Mouse (Mus musculus): ENCODE measurements around the gene Plcd3. TPM values are rescaled to one million over a fixed set of nuclear protein-coding genes. Genes with fewer than 3 reads are reported as not detected.

Plcd3 gene
- polyA plus RNA-seq, 1 experiment from 2014 or later, result 2.9 TPM

- Histone ChIP-seq H3K36me3 (peaks cover 30% of the 10 kb centered on the region), H3K27ac (no peak overlapping the region), H3K27me3 (peaks cover 12% of the 10 kb centered on the region; the same call in 1 of the 2 replicates), H3K9me3 (no peaks in the 10 kb centered on the region), H3K4me3 (replicated peaks) (no peak overlapping the region), H3K4me1 (replicated peaks) (peaks cover 10% of the 10 kb centered on the region), H3K4me2 (no peak overlapping the region), H3K9ac (replicated peaks) (no peak overlapping the region)
- ATAC-seq (ENCODE audit: insufficient number of reproducible peaks, insufficient read depth, low FRiP score, low TSS enrichment, low read depth), result no peak
- 92% methylated on average over 7 of the region's 7 CpGs for WGBS
Measured at GRCm38 (mm10) chr11:103073671-103074070, 27.8 kb downstream of the Plcd3 start.

- peaks cover 62% of the 10 kb centered on the region for H3K36me3 ChIP-seq
- H3K27me3 ChIP-seq, result no peaks in the 10 kb centered on the region
- H3K9ac ChIP-seq (replicated peaks), result no peak overlapping the region
- H3K4me2 ChIP-seq, result no peak overlapping the region
- 95% methylated on average over 10 of the region's 10 CpGs for whole genome bisulfite sequencing
- H3K4me1 ChIP-seq (replicated peaks), result peaks cover 10% of the 10 kb centered on the region
- no peak overlapping the region for H3K4me3 ChIP-seq (replicated peaks)
- no peak for ATAC-seq (ENCODE audit: insufficient number of reproducible peaks, insufficient read depth, low FRiP score, low TSS enrichment, low read depth)
- no peaks in the 10 kb centered on the region for H3K9me3 ChIP-seq
- H3K27ac ChIP-seq, result no peak overlapping the region
Measured at GRCm38 (mm10) chr11:103070322-103070880, 31.1 kb downstream of the Plcd3 start.

DNA sequence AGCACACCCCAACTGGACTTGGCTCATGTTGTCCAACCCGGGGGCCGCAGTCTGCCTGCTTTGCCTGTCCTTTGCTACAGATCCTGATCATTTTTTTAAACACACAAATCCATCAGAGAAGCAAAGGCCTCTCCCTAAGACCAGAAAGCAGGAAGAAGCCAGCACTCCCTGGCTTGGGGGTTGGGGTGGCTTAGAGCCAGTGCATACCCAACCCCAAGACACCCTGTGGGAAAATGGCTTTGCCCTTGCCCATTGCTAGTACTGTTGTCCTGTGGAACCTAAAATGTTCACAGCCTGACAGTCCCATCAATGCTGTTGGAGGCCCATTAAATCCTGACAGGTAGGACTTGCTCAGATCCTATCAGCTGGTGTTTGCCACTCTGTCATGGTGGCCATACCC is 31.7 kb downstream of the Plcd3 start:
- Histone ChIP-seq H3K36me3 (peaks cover 68% of the 10 kb centered on the region), H3K27ac (no peak overlapping the region), H3K9me3 (no peaks in the 10 kb centered on the region), H3K4me2 (no peak overlapping the region), H3K4me3 (replicated peaks) (no peak overlapping the region), H3K4me1 (replicated peaks) (peaks cover 7% of the 10 kb centered on the region), H3K27me3 (no peaks in the 10 kb centered on the region), H3K9ac (replicated peaks) (no peak overlapping the region)
- 100% methylated on average over 2 of the region's 2 CpGs for WGBS
- ATAC-seq (ENCODE audit: insufficient number of reproducible peaks, insufficient read depth, low FRiP score, low TSS enrichment, low read depth), result no peak

DNA sequence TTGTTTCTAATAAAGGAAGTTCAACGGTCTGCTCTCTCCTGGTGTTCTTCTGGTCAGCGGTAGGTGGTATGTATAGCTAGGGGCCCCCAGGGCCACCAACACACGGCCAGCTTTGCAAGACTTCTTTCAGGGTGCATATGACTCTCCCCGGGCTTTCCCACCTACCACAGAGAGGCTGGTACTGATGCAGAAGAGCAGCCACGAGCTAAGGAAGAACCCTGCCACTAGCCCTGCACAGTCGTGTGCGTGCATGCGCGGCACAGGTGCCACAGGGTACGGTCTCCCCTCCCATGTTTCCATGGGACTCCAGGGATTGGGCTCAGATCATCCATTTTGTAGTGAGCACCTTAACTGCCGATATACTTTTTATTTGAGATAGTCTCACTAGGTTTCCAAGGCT is 32.6 kb downstream of the Plcd3 start:
- no peak overlapping the region for H3K27ac ChIP-seq
- WGBS, result 91% methylated on average over 11 of the region's 11 CpGs
- H3K9ac ChIP-seq (replicated peaks), result no peak overlapping the region
- no peaks in the 10 kb centered on the region for H3K4me1 ChIP-seq (replicated peaks)
- H3K4me2 ChIP-seq, result no peak overlapping the region
- ATAC-seq (ENCODE audit: insufficient number of reproducible peaks, insufficient read depth, low FRiP score, low TSS enrichment, low read depth), result no peak
- H3K36me3 ChIP-seq, result peaks cover 76% of the 10 kb centered on the region
- no peaks in the 10 kb centered on the region for H3K27me3 ChIP-seq
- H3K9me3 ChIP-seq, result no peaks in the 10 kb centered on the region
- H3K4me3 ChIP-seq (replicated peaks), result no peak overlapping the region

GRCm38 (mm10) chr11:103068272-103068671 is 33.2 kb downstream of the Plcd3 start:
- H3K4me3 ChIP-seq (replicated peaks), result no peak overlapping the region
- 91% methylated on average over 4 of the region's 4 CpGs for WGBS
- no peaks in the 10 kb centered on the region for H3K4me1 ChIP-seq (replicated peaks)
- H3K9me3 ChIP-seq, result no peaks in the 10 kb centered on the region
- ATAC-seq (ENCODE audit: insufficient number of reproducible peaks, insufficient read depth, low FRiP score, low TSS enrichment, low read depth), result no peak
- H3K4me2 ChIP-seq, result no peak overlapping the region
- peaks cover 82% of the 10 kb centered on the region for H3K36me3 ChIP-seq
- H3K27ac ChIP-seq, result no peak overlapping the region
- H3K27me3 ChIP-seq, result no peaks in the 10 kb centered on the region
- H3K9ac ChIP-seq (replicated peaks), result no peak overlapping the region

- no peak overlapping the region for H3K4me2 ChIP-seq
- ATAC-seq (ENCODE audit: insufficient number of reproducible peaks, insufficient read depth, low FRiP score, low TSS enrichment, low read depth), result no peak
- no peak overlapping the region for H3K27ac ChIP-seq
- H3K27me3 ChIP-seq, result no peaks in the 10 kb centered on the region
- no peak overlapping the region for H3K4me3 ChIP-seq (replicated peaks)
- H3K9ac ChIP-seq (replicated peaks), result no peak overlapping the region
- H3K4me1 ChIP-seq (replicated peaks), result no peaks in the 10 kb centered on the region
- peaks cover 87% of the 10 kb centered on the region for H3K36me3 ChIP-seq
- WGBS, result 82% methylated on average over 8 of the region's 8 CpGs
- no peaks in the 10 kb centered on the region for H3K9me3 ChIP-seq
Measured at GRCm38 (mm10) chr11:103067457-103068001, 33.9 kb downstream of the Plcd3 start.

DNA sequence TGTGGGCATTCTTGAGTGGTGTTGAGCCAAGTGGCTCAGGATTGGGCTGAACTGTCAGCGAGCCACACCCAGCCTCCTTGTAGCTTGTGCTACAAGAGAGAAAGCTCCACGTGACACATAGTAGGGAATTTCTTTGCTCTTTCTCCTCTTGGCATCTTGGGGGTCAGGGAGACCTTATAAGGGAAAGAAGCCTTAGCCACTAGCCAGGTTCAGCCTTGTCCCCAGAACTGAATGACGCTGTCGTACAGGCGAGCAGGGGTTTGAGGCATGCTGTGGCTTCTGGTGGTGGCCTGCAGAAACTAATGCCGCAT is 34.5 kb downstream of the Plcd3 start:
- no peak overlapping the region for H3K9ac ChIP-seq (replicated peaks)
- no peak overlapping the region for H3K4me2 ChIP-seq
- ATAC-seq (ENCODE audit: insufficient number of reproducible peaks, insufficient read depth, low FRiP score, low TSS enrichment, low read depth), result no peak
- H3K9me3 ChIP-seq, result no peaks in the 10 kb centered on the region
- no peaks in the 10 kb centered on the region for H3K27me3 ChIP-seq
- WGBS, result 94% methylated on average over 6 of the region's 6 CpGs
- H3K27ac ChIP-seq, result no peak overlapping the region
- H3K4me3 ChIP-seq (replicated peaks), result no peak overlapping the region
- H3K4me1 ChIP-seq (replicated peaks), result no peaks in the 10 kb centered on the region
- peaks cover 92% of the 10 kb centered on the region for H3K36me3 ChIP-seq

GRCm38 (mm10) chr11:103066191-103067050 is 35.0 kb downstream of the Plcd3 start:
- H3K9me3 ChIP-seq, result no peaks in the 10 kb centered on the region
- WGBS, result 94% methylated on average over 14 of the region's 14 CpGs
- no peaks in the 10 kb centered on the region for H3K27me3 ChIP-seq
- no peak for ATAC-seq (ENCODE audit: insufficient number of reproducible peaks, insufficient read depth, low FRiP score, low TSS enrichment, low read depth)
- H3K4me3 ChIP-seq (replicated peaks), result no peak overlapping the region
- no peaks in the 10 kb centered on the region for H3K4me1 ChIP-seq (replicated peaks)
- no peak overlapping the region for H3K9ac ChIP-seq (replicated peaks)
- H3K4me2 ChIP-seq, result no peak overlapping the region
- no peak overlapping the region for H3K27ac ChIP-seq
- H3K36me3 ChIP-seq, result peaks cover 96% of the 10 kb centered on the region

DNA sequence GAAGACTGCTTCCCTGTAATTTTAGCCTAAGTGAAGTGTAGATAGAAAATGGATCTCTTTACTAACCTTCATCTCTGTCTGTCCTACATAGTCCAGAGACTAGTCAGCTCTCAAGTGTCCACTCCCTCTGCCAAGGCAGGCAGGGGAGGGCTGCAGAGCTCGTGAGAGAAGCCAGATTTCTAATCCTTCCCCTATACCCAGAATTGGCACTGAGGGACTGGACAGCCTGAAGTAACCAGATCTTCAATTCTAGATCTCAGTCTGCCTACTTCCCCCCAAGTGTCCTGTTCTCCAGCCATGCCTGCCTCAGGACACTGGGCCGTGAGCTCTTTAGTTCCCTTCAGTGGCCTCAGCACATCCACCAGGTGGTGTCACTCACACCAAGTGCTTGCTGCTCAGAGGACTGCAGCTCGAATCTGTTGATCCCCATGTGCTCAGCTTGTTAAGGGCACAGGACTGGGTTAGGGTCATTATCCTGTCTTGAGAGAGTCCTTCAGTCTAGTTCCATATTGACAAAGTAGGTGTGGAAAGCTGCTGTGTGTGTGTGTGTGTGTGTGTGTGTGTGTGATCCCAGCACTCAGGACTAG is 42.9 kb downstream of the Plcd3 start:
- ATAC-seq (ENCODE audit: insufficient number of reproducible peaks, insufficient read depth, low FRiP score, low TSS enrichment, low read depth), result no peak
- peaks cover 87% of the 10 kb centered on the region for H3K36me3 ChIP-seq

GRCm38 (mm10) chr11:103056636-103057035 is 44.8 kb downstream of the Plcd3 start:
- H3K4me3 ChIP-seq (replicated peaks), result no peak overlapping the region
- no peaks in the 10 kb centered on the region for H3K4me1 ChIP-seq (replicated peaks)
- no peak overlapping the region for H3K4me2 ChIP-seq
- peaks cover 89% of the 10 kb centered on the region for H3K36me3 ChIP-seq
- no peaks in the 10 kb centered on the region for H3K27me3 ChIP-seq
- H3K27ac ChIP-seq, result no peak overlapping the region
- WGBS, result 96% methylated on average over 7 of the region's 7 CpGs
- no peak overlapping the region for H3K9ac ChIP-seq (replicated peaks)
- no peak for ATAC-seq (ENCODE audit: insufficient number of reproducible peaks, insufficient read depth, low FRiP score, low TSS enrichment, low read depth)
- H3K9me3 ChIP-seq, result no peaks in the 10 kb centered on the region

More for the DNA sequence above, 42.9 kb downstream of the Plcd3 start:
- Histone ChIP-seq H3K27ac (no peak overlapping the region), H3K4me3 (replicated peaks) (no peak overlapping the region), H3K27me3 (no peaks in the 10 kb centered on the region), H3K9me3 (no peaks in the 10 kb centered on the region), H3K9ac (replicated peaks) (no peak overlapping the region), H3K4me1 (replicated peaks) (no peaks in the 10 kb centered on the region), H3K4me2 (no peak overlapping the region)
- 78% methylated on average over 3 of the region's 3 CpGs for WGBS

DNA sequence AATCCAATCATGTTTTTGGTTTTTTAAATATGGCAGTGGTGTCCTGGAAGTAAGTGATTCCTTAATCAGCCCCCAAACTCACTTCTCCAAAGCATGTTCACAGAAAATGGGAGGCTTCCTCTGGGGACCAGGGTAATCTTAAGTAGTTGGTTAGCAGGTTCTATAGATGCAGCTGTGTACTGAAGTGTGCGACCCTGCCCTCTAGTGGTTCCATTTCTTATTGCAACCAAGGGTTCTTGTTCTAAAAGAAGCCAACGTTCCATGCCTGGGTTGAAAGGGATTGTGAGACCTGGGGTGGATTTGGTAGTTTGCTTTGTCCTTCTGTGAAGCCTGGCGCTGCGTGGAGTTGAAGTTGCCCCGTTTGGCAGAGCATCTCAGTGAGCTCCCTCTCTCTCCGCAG is 46.7 kb downstream of the Plcd3 start:
- Histone ChIP-seq H3K36me3 (peaks cover 89% of the 10 kb centered on the region), H3K4me1 (replicated peaks) (no peaks in the 10 kb centered on the region), H3K4me2 (no peak overlapping the region), H3K27me3 (no peaks in the 10 kb centered on the region), H3K27ac (no peak overlapping the region), H3K9me3 (no peaks in the 10 kb centered on the region), H3K9ac (replicated peaks) (no peak overlapping the region), H3K4me3 (replicated peaks) (no peak overlapping the region)
- ATAC-seq (ENCODE audit: insufficient number of reproducible peaks, insufficient read depth, low FRiP score, low TSS enrichment, low read depth), result no peak
- 51% methylated on average over 6 of the region's 6 CpGs for WGBS

All from limb, embryonic 12.5 days (tissue).